Mouse (Mus musculus): ENCODE measurements around the gene Txndc5.

- TF ChIP-seq CTCF (IDR thresholded peaks at IDR 0.05; ENCODE audit: low read depth) (no peak), EP300 (IDR thresholded peaks at IDR 0.05; ENCODE audit: low read depth) (no peak)
Measured at GRCm38 (mm10) chr13:38534731-38535130, 6.1 kb upstream of the Txndc5 start.
